Mouse (Mus musculus): Measurements from ENCODE around the gene Micu1. TPM values are rescaled to one million over a fixed set of nuclear protein-coding genes. Genes with fewer than 3 reads are reported as not detected.
A peak's percentile ranks its signal among the peaks of the same experiment; 100 is the strongest.

Gene Micu1
- polyA plus RNA-seq, 1 experiment from 2014 or later, result 84.2 TPM

GRCm38 (mm10) chr10:59694104-59694503 lies 8.2 kb upstream of the Micu1 start:
- no peak for ATAC-seq (ENCODE audit: insufficient number of reproducible peaks, low FRiP score, low TSS enrichment, low read depth)
- Histone ChIP-seq H3K27ac (no peak overlapping the region), H3K4me2 (no peak overlapping the region), H3K4me1 (no peaks in the 10 kb centered on the region), H3K9me3 (no peaks in the 10 kb centered on the region), H3K27me3 (no peaks in the 10 kb centered on the region), H3K36me3 (no peaks in the 10 kb centered on the region), H3K4me3 (no peak overlapping the region), H3K9ac (no peak overlapping the region)
- WGBS, result 89% methylated on average over 2 of the region's 2 CpGs

GRCm38 (mm10) chr10:59699516-59699915 lies 2.8 kb upstream of the Micu1 start:
- Histone ChIP-seq H3K9ac (no peak overlapping the region), H3K27me3 (no peaks in the 10 kb centered on the region), H3K4me1 (peaks cover 8% of the 10 kb centered on the region), H3K4me3 (no peak overlapping the region), H3K27ac (no peak overlapping the region), H3K36me3 (no peaks in the 10 kb centered on the region), H3K4me2 (no peak overlapping the region), H3K9me3 (no peaks in the 10 kb centered on the region)
- ATAC-seq (ENCODE audit: insufficient number of reproducible peaks, low FRiP score, low TSS enrichment, low read depth), result no peak
- WGBS, result 80% methylated on average over 5 of the region's 5 CpGs

DNA sequence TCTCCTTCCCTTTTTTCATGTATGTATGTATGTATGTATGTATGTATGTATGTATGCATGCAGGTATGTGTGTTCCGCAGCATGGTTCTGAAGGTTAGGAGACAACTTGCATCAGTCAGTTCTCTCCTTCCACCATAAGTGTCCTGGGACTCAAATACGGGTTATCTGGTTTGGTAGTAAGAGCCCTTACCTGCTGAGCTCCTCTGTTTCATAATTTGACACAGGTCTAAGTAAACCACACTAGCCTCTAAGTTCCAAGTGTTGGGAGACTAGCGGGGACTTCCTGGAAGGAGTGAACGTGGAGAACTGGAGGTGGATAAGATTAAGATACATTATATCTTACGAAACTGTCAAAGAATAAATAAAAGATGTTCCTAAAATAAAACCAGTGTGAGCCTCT lies 472 bp upstream of the Micu1 start:
- peaks cover 8% of the 10 kb centered on the region for H3K4me1 ChIP-seq
- ATAC-seq (ENCODE audit: insufficient number of reproducible peaks, low FRiP score, low TSS enrichment, low read depth), result no peak
- no peaks in the 10 kb centered on the region for H3K27me3 ChIP-seq
- H3K9me3 ChIP-seq, result no peaks in the 10 kb centered on the region
- H3K36me3 ChIP-seq, result no peaks in the 10 kb centered on the region
- peak overlapping the region; percentile 75 for H3K4me3 ChIP-seq
- peak overlapping the region; percentile 65 for H3K4me2 ChIP-seq
- 45% methylated on average over 5 of the region's 5 CpGs for WGBS
- no peak overlapping the region for H3K27ac ChIP-seq
- no peak overlapping the region for H3K9ac ChIP-seq

DNA sequence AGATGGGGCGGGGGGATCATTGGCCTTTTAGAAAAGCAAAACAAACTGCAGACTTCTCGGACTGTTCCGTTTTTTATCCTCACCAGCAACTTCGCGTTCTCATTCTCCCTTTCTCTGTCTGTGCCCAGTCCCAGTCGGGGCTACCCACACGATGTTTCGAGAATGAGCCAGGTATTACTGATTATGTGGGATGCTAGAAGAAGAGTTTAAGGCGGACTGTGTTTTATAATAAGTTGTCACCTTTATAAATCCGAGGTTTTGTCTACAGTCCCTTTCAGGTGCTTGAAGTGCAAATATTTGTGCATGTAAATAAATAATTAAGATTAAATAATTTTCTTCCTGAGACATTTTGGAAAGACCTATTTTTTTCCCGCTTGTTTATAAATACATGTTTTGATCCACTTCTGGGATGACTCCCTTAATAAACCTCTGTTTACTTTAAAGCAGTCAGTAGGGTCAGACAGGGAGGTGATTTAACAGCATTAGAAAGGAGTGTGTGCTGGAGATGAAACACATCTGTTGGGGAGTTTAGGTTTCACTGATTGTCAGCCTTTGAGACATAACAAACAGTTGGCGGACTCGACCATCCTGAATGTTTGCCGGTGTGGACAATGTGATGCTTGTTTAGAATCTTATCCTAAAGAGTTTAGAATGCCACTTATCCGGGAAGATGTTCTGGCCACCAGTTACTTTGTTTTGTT lies 933 bp downstream of the Micu1 start:
- Histone ChIP-seq H3K4me1 (peaks cover 8% of the 10 kb centered on the region), H3K27ac (peak overlapping the region; percentile 86), H3K4me3 (peak overlapping the region; percentile 75), H3K27me3 (no peaks in the 10 kb centered on the region), H3K4me2 (peak overlapping the region; percentile 65), H3K9ac (peak overlapping the region; percentile 76), H3K36me3 (no peaks in the 10 kb centered on the region), H3K9me3 (no peaks in the 10 kb centered on the region)
- ATAC-seq (ENCODE audit: insufficient number of reproducible peaks, low FRiP score, low TSS enrichment, low read depth), result no peak
- WGBS, result 7% methylated on average over 15 of the region's 15 CpGs

DNA sequence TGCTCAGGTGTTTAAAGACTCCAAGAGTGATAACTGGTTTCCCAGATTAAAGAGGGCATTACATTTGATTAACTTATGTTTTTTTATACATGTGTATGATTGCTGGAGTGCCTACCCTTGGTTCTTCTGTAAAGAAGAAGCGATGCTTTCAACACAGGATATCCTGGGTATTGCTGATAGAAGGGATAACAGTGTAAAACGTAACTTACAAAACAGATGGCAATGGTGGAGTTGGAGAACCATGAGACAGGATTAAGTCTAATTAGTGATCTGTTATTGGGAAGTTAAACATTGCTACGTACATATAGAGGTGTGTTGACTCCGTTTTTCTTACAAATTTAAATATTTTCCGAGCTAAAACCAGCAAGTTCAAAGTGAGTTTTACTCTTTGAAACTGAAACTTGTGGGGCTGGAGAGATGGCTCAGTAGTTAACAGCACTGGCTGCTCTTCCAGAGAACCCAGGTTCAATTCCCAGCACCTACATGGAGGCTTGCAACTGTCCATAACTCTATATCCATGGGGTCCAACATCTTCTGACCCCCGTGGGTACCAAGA lies 4.8 kb downstream of the Micu1 start:
- H3K4me1 ChIP-seq, result peaks cover 8% of the 10 kb centered on the region
- H3K36me3 ChIP-seq, result peaks cover 22% of the 10 kb centered on the region
- H3K9me3 ChIP-seq, result no peaks in the 10 kb centered on the region
- no peaks in the 10 kb centered on the region for H3K27me3 ChIP-seq
- no peak for ATAC-seq (ENCODE audit: insufficient number of reproducible peaks, low FRiP score, low TSS enrichment, low read depth)
- no peak overlapping the region for H3K9ac ChIP-seq
- no peak overlapping the region for H3K4me3 ChIP-seq
- H3K27ac ChIP-seq, result no peak overlapping the region
- 87% methylated on average over 6 of the region's 6 CpGs for WGBS
- no peak overlapping the region for H3K4me2 ChIP-seq

- WGBS, result 84% methylated on average over 2 of the region's 2 CpGs
- no peak overlapping the region for H3K4me3 ChIP-seq
- H3K36me3 ChIP-seq, result peaks cover 22% of the 10 kb centered on the region
- no peak overlapping the region for H3K9ac ChIP-seq
- peaks cover 8% of the 10 kb centered on the region for H3K4me1 ChIP-seq
- ATAC-seq (ENCODE audit: insufficient number of reproducible peaks, low FRiP score, low TSS enrichment, low read depth), result no peak
- no peaks in the 10 kb centered on the region for H3K27me3 ChIP-seq
- no peak overlapping the region for H3K27ac ChIP-seq
- no peak overlapping the region for H3K4me2 ChIP-seq
- H3K9me3 ChIP-seq, result no peaks in the 10 kb centered on the region
Measured at GRCm38 (mm10) chr10:59707595-59707994, 5.3 kb downstream of the Micu1 start.

DNA sequence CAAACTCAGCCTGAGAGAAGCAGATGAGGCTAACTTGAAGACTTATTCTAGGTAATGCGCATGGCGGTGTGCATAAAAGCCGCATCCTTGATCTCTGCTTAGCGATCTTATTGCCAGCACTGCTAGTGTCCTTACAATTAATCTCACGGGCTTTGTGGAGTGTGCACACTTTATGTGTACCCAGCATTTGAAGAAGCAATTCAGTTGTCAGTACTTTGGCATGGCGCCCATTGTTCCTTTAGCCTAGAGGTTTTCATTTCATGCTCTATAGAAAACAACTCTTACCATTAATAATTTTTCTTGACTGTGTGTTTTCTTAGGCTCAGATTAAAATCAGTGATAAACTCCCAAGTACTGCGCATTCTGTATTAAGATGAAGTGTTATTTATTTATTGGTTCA lies 7.0 kb downstream of the Micu1 start:
- Histone ChIP-seq H3K36me3 (peaks cover 22% of the 10 kb centered on the region), H3K9me3 (no peaks in the 10 kb centered on the region), H3K27me3 (no peaks in the 10 kb centered on the region), H3K4me3 (no peak overlapping the region), H3K9ac (no peak overlapping the region), H3K4me2 (no peak overlapping the region), H3K4me1 (no peaks in the 10 kb centered on the region), H3K27ac (no peak overlapping the region)
- ATAC-seq (ENCODE audit: insufficient number of reproducible peaks, low FRiP score, low TSS enrichment, low read depth), result no peak
- 84% methylated on average over 7 of the region's 7 CpGs for WGBS

- H3K27me3 ChIP-seq, result no peaks in the 10 kb centered on the region
- no peak overlapping the region for H3K4me2 ChIP-seq
- H3K4me3 ChIP-seq, result no peak overlapping the region
- H3K9me3 ChIP-seq, result no peaks in the 10 kb centered on the region
- no peak overlapping the region for H3K27ac ChIP-seq
- H3K9ac ChIP-seq, result no peak overlapping the region
- no peak for ATAC-seq (ENCODE audit: insufficient number of reproducible peaks, low FRiP score, low TSS enrichment, low read depth)
- peaks cover 22% of the 10 kb centered on the region for H3K36me3 ChIP-seq
- 89% methylated on average over 1 of the region's 1 CpGs for WGBS
- H3K4me1 ChIP-seq, result no peaks in the 10 kb centered on the region
Measured at GRCm38 (mm10) chr10:59710246-59710645, 8.0 kb downstream of the Micu1 start.

DNA sequence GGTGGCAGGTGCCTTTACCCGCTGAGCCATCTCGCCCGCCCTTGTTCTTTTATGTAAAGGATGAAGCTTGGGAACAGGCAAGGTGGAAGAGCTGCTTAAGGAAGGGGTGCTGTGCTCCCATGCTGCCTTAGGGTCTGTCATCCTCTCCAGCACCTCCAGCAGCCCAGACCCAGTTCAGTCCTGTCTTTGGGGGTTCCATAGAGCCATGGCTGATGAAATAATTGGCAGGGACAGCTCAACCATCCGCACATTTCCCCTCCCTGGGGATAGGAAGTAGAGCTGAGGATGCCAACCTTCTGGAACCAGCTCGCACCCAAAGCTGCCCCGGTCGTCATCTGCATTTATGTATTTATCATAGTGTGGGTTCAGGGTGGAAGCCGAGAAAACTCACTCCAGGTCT lies 9.8 kb downstream of the Micu1 start:
- H3K4me1 ChIP-seq, result no peaks in the 10 kb centered on the region
- WGBS, result 95% methylated on average over 8 of the region's 8 CpGs
- no peaks in the 10 kb centered on the region for H3K27me3 ChIP-seq
- no peak for ATAC-seq (ENCODE audit: insufficient number of reproducible peaks, low FRiP score, low TSS enrichment, low read depth)
- H3K9ac ChIP-seq, result no peak overlapping the region
- H3K9me3 ChIP-seq, result no peaks in the 10 kb centered on the region
- no peak overlapping the region for H3K4me2 ChIP-seq
- H3K27ac ChIP-seq, result no peak overlapping the region
- H3K4me3 ChIP-seq, result no peak overlapping the region
- H3K36me3 ChIP-seq, result peaks cover 22% of the 10 kb centered on the region

GRCm38 (mm10) chr10:59720017-59720416 lies 17.7 kb downstream of the Micu1 start:
- Histone ChIP-seq H3K27ac (no peak overlapping the region), H3K27me3 (no peaks in the 10 kb centered on the region), H3K9ac (no peak overlapping the region), H3K36me3 (no peaks in the 10 kb centered on the region), H3K4me3 (no peak overlapping the region), H3K4me2 (no peak overlapping the region), H3K4me1 (peaks cover 6% of the 10 kb centered on the region; the same call in 1 of the 2 replicates), H3K9me3 (no peaks in the 10 kb centered on the region)
- 67% methylated on average over 7 of the region's 7 CpGs for WGBS
- ATAC-seq (ENCODE audit: insufficient number of reproducible peaks, low FRiP score, low TSS enrichment, low read depth), result no peak

DNA sequence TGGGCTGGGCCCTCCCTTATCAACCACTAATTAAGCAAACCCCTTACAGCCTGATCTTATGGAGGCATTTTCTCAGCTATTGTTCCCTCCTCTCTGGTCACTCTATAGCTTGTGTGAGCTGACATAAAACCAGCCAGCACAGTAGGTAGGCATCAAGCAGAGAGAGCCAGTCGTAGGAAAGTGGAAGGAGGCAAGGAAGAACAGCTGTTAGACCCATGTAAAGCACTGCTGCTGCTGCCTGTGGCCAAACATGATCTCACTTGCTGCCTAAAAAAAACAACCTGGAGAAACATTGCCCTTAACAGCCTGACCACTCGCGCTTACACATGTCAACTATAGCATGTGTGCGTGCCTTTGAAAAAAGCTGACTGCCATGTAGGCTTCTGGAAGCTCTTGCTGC lies 19.3 kb downstream of the Micu1 start:
- Histone ChIP-seq H3K9ac (no peak overlapping the region), H3K9me3 (no peaks in the 10 kb centered on the region), H3K36me3 (no peaks in the 10 kb centered on the region), H3K4me2 (no peak overlapping the region), H3K4me1 (peaks cover 9% of the 10 kb centered on the region; the same call in 1 of the 2 replicates), H3K4me3 (no peak overlapping the region), H3K27me3 (no peaks in the 10 kb centered on the region), H3K27ac (no peak overlapping the region)
- 60% methylated on average over 4 of the region's 4 CpGs for WGBS
- ATAC-seq (ENCODE audit: insufficient number of reproducible peaks, low FRiP score, low TSS enrichment, low read depth), result no peak

GRCm38 (mm10) chr10:59724634-59725033 lies 22.4 kb downstream of the Micu1 start:
- no peak overlapping the region for H3K4me2 ChIP-seq
- no peaks in the 10 kb centered on the region for H3K9me3 ChIP-seq
- H3K4me3 ChIP-seq, result no peak overlapping the region
- H3K9ac ChIP-seq, result no peak overlapping the region
- no peaks in the 10 kb centered on the region for H3K27me3 ChIP-seq
- no peak overlapping the region for H3K27ac ChIP-seq
- ATAC-seq (ENCODE audit: insufficient number of reproducible peaks, low FRiP score, low TSS enrichment, low read depth), result no peak
- H3K4me1 ChIP-seq, result peaks cover 13% of the 10 kb centered on the region
- peaks cover 4% of the 10 kb centered on the region; the same call in 1 of the 2 replicates for H3K36me3 ChIP-seq
